Mouse (Mus musculus): Measurements from ENCODE around the gene Hoxb8.
A peak's percentile ranks its signal among the peaks of the same experiment; 100 is the strongest.

The Hoxb8 gene

GRCm38 (mm10) chr11:96285771-96286738 lies 4.3 kb downstream of the Hoxb8 start, which contains the start of gene Hoxb7:
TSS of gene Hoxb7 (plus strand) at chr11:96286623.
- DNase-seq (ENCODE audit: low read depth, low spot score): no peak

- no peak for DNase-seq (ENCODE audit: low read depth, low spot score)
Measured at GRCm38 (mm10) chr11:96286739-96287385, 5.2 kb downstream of the Hoxb8 start.

GRCm38 (mm10) chr11:96287411-96287810 lies 5.7 kb downstream of the Hoxb8 start:
- DNase-seq (ENCODE audit: low read depth, low spot score): no peak

- DNase-seq (ENCODE audit: low read depth, low spot score): no peak
Measured at GRCm38 (mm10) chr11:96288455-96289221, 6.9 kb downstream of the Hoxb8 start.

GRCm38 (mm10) chr11:96289293-96289692 lies 7.6 kb downstream of the Hoxb8 start:
- DNase-seq (ENCODE audit: low read depth, low spot score): no peak

- DNase-seq (ENCODE audit: low read depth, low spot score): no peak
Measured at GRCm38 (mm10) chr11:96289837-96290236, 8.1 kb downstream of the Hoxb8 start.

- DNase-seq (ENCODE audit: low read depth, low spot score): no peak
Measured at GRCm38 (mm10) chr11:96290705-96291355, 9.1 kb downstream of the Hoxb8 start.

GRCm38 (mm10) chr11:96291681-96292564 lies 10.2 kb downstream of the Hoxb8 start, which contains the start of gene Hoxb6:
TSS of gene Hoxb6 (plus strand) at chr11:96292476.
- DNase-seq (ENCODE audit: low read depth, low spot score): no peak

DNA sequence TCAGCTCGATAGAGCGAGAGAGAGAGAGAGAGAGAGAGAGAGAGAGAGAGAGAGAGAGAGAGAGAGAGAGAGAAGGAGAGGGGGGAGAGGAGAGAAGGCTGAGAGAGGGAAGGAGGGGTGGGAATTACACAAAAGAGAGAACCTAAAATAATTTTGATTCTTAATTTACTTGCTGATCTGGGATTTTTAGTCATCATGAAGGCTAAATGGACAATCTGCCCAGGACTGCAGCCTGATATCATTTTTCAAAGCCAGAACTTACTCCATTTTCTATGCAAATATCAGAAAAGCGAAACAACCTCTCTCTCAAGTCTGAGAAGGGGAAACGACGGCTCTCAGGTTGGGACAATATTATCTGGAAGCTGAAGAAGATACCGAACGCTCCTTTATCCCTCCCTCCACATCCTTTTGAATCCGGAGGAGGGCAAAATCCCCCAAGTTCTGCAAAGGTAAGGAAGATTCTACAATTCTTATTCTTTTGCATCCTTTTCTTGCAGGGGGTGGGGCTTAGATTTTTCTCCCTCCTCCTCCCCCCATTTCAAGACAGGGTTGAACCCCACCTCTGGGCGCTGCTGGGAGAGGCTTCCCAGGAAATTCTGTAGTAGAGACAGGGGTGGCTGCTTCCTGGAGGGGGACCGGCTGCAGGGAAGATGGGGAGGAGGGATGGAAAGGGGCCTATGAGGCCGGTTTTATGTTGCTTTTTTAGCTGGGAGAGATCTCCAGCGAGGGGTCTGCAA lies 11.0 kb downstream of the Hoxb8 start:
- no peak for DNase-seq (ENCODE audit: low read depth, low spot score)

DNA sequence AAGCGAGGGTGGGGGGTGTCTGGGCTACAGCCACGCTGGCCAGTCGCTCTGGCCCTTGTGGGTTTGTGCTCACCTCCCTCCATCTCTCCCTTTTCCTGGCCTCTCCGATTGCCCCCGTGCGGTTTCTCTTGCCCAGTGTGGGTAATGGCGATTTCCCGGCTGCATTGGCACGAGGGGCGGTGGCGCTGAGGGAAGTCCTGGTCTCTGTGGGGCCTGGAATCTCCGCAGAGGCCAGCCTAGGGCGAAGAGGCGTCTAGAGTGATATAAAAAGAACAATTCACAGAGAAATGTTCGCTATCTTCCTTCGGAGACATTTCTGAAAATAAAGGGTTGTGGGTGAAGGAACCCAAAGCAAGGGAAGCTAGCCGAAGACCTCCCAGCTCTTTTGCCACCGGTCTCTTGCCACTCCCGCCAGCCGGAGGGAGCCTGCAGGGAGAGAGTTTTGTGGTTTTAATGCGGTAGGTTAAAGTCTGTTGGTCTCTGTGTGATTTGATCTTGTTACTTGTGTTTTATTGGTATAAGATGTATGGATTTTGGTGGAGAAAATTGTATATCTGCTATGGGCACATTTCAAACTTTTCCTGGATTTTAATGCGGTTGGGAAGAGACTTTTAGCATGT lies 11.7 kb downstream of the Hoxb8 start:
- DNase-seq (ENCODE audit: low read depth, low spot score): no peak

GRCm38 (mm10) chr11:96294245-96295091 lies 12.8 kb downstream of the Hoxb8 start:
- DNase-seq (ENCODE audit: low read depth, low spot score): peak; percentile 89

DNA sequence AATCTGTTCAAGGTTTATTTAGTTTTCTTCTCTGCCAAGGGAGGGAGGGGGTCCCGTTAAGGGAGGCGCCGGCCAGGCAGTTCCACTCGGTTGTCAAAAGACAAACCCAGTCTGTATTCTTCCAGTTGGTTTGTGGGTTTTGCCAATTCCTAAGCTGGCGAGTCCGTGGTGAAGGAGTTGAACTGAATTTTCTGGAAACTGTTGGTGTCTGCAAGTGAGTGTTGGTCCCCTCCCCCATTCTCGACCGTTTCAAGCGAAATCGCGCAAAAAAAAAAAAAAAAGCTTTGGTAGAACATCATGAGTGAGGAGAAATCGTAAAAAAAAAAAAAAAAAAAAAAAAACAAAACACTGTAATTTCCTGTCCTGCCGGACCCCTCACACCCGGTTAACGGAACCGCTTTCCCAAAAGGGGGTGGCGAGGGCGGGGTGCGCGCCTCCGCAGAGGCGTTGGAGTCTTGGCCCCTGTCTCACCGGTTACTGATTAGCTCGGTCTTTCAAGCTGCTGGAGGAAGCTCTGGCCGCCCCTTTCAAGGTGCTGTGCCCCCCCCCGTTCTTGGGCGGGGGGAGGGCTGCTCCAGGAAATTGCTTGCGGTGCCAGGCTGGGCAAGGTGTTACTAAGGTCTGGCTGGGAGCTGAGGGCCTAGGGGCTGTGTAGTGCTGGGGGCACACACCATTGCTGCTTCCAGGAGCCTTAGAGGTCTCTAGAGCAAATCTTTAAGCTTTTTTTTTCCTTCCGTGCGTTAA lies 13.6 kb downstream of the Hoxb8 start:
- DNase-seq (ENCODE audit: low read depth, low spot score): no peak

DNA sequence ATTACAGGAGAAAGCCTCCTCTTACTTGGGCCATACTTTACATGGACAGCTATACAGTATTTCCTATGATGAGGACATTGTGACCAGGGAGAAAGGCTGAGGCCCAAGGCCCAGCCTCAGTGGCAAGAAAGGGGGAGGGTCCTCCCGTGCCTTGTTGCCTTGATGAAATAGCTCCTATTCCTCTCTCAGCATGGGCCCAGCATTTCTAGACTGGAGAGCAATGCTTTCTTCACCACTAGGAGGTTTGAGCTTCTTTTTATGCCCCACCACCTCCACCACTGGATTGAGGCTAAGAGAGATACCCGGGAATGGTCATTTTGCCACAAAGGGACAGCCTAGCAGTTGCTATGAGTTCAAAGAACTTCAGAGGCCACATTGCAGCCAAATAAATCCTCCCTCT lies 15.3 kb downstream of the Hoxb8 start:
- DNase-seq (ENCODE audit: low read depth, low spot score): no peak

GRCm38 (mm10) chr11:96297428-96297827 lies 15.7 kb downstream of the Hoxb8 start:
- DNase-seq (ENCODE audit: low read depth, low spot score): no peak

DNA sequence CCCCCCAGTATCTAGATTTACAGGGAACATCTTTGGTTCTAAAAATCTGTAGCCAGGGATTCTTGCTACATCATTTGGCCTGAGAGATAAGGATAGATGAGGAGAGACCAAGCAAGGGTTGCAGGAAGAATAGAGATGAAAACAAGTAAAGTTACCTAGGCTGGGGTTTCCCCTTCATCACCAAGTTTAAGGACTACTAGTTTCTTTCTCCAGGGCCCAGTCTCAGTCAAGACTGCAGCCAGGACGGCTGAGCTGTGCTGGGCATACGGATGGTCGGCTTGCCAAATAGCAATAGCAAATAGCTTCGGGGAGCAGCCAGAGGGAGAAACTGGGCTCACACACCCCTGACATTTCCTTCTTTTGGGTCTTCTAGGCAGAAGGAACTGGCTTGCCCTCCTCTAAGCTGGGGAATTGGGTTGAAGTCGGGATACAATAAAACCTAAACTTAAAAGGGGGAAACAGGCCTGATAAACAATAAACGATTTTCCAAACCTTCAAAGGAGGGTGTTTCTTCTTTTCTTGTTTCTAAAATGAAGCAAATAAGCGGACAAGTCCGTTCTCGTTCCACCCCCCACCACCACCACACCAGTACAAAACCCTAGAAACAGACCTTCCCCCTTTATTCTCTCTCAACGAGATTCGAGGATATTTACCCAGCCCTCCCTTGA lies 16.4 kb downstream of the Hoxb8 start:
- DNase-seq (ENCODE audit: low read depth, low spot score): no peak

DNA sequence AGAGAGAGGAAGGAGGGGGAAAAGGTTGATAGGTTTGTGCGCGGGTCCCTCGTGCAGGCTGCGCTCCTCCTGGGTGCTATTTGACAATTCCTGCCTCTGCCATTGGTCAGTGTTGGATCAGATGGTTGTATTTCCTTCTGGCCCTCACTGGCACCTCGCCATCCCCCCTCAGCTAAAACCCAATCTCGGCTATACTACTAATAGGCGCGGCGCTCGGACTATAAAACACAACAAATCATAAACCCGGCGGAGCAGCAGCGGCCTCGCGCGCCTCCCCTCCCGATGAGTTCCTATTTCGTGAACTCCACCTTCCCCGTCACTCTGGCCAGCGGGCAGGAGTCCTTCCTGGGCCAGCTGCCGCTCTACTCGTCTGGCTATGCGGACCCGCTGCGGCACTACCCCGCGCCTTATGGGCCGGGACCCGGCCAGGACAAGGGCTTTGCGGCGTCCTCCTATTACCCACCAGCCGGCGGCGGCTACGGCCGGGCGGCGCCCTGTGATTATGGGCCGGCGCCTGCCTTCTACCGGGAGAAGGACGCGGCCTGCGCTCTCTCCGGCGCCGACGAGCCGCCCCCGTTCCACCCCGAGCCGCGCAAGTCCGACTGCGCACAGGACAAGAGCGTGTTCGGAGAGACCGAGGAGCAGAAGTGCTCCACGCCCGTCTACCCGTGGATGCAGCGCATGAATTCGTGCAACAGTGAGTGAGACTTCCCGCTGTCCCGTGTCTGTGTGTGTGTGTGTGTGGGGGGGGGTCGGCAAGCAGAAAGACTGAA lies 17.4 kb downstream of the Hoxb8 start:
- DNase-seq (ENCODE audit: low read depth, low spot score): peak; percentile 36
